ENCODE assay signal across 7 mouse cellular contexts in the genomic region with DNA sequence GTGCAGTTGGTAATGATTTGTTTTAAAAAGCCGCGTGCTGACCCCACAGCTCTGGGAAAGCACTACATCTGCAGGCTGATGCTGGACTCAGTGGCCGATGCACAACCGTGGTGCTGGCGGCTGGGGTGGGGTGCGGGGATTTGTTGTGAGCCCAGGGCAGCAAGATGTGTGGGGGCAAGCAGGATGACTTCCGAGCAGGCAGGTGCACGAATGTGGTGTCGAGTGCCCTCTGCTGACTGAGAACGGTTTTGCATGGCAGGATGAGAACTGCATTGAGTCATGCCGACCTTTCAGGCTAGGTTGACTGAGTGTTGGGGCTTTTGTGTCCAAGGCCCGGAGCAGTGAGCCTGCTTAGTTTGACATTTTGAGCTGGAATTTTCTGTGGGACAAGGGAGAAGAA. TPM values are rescaled to one million over a fixed set of nuclear protein-coding genes. Genes with fewer than 3 reads are reported as not detected.
A peak's percentile ranks its signal among the peaks of the same experiment; 100 is the strongest.
DNase-seq lines count a peak whose midpoint lies in the region; ATAC-seq and TF ChIP-seq lines count a peak whose summit lies in the region.

No protein-coding gene starts in this region.

- intact Hi-C loops in left cerebral cortex, postnatal 36 days (cut with DNase I), result loop anchor here (2.0 to 10.0 kb wide), 2 partner anchors 261 to 515 kb away; no protein-coding TSS in a partner anchor

- H3K4me1 ChIP-seq in midbrain, embryonic 13.5 days (replicated peaks), result 0 out of 2 replicates have a peak, but pooled peaks cover 9% of the 10 kb centered on the region
- H3K4me1 ChIP-seq in spleen, adult 2 months (ENCODE audit: control insufficient read depth, insufficient read depth, insufficient read length), result no peaks in the 10 kb centered on the region

- H3K9me3 ChIP-seq in midbrain, embryonic 13.5 days, result no peaks in the 10 kb centered on the region

- no peaks in the 10 kb centered on the region for H3K36me3 ChIP-seq in midbrain, embryonic 13.5 days
- no peaks in the 10 kb centered on the region for H3K36me3 ChIP-seq in spleen, adult 2 months (ENCODE audit: control insufficient read depth, insufficient read depth, low read length)

- 0 out of 2 replicates have a peak overlapping the region, but pooled peaks have one; percentile 24 for H3K4me3 ChIP-seq in midbrain, embryonic 13.5 days (replicated peaks)
- H3K4me3 ChIP-seq in spleen, adult 2 months (ENCODE audit: extremely low read depth, insufficient read depth, insufficient read length), result no peak overlapping the region

- H3K4me2 ChIP-seq in midbrain, embryonic 13.5 days (replicated peaks), result peak overlapping the region; percentile 48

- peak overlapping the region; percentile 28; the same call in 1 of the 2 replicates for H3K9ac ChIP-seq in midbrain, embryonic 13.5 days (replicated peaks)

- H3K27me3 ChIP-seq in midbrain, embryonic 13.5 days, result peaks cover 53% of the 10 kb centered on the region
- H3K27me3 ChIP-seq in spleen, adult 2 months (ENCODE audit: control insufficient read depth, insufficient read depth, low read length), result no peaks in the 10 kb centered on the region; the same call in 1 of the 2 replicates

- DNase-seq in adrenal gland, adult 18-20 months (ENCODE audit: low spot score in 2 of 2), result peak; percentile 78 to 81
- peak; percentile 92 for DNase-seq in embryo, embryonic 10.5 days (ENCODE audit: low spot score)
- DNase-seq in gastrocnemius, postnatal 4 days (ENCODE audit: low spot score in 2 of 2), result peak; percentile 37 to 61
- DNase-seq in kidney, adult 11 months, result peak; percentile 30
- peak; percentile 78 to 82 for DNase-seq in left cerebral cortex, postnatal 36 days (ENCODE audit: low spot score in 2 of 2)
- peak in 1 of 2 experiments; percentile 53 for DNase-seq in spleen, adult 2 months (ENCODE audit: low read depth in 1 of 2, low spot score in 2 of 2)

- WGBS in midbrain, embryonic 13.5 days, result 13% methylated on average over 12 of the region's 12 CpGs
- WGBS in spleen, adult 2 months, result 12% methylated on average over 12 of the region's 12 CpGs

- no peak overlapping the region for H3K27ac ChIP-seq in midbrain, embryonic 13.5 days
- no peak overlapping the region for H3K27ac ChIP-seq in spleen, adult 2 months (ENCODE audit: insufficient read depth, low read length)

- ATAC-seq in midbrain, embryonic 13.5 days, result peak; percentile 63

- TF ChIP-seq CTCF in spleen, adult 2 months (IDR thresholded peaks at IDR 0.05; ENCODE audit: extremely low read depth, insufficient read depth, insufficient read length, insufficient replicate concordance), result peak; percentile 71; the same call in 1 of the 2 replicates

- TF ChIP-seq POLR2A in spleen, adult 2 months (IDR thresholded peaks at IDR 0.05; ENCODE audit: low read depth, low read length), result no peak

RNA-seq across cellular contexts. Expression of gene Dmrta2, which starts 42.4 kb away (rescaled TPM):
- under 1 TPM; 0.10 to 0.17 TPM for total RNA-seq in adrenal gland, adult 18-20 months (2021)
- under 1 TPM; 0.44 to 0.75 TPM for total RNA-seq in gastrocnemius, postnatal 4 days (2021)
- 1 to 10 TPM; 2.4 to 2.7 TPM for total RNA-seq in left cerebral cortex, postnatal 36 days (2021)
- 1.2 and 2.0 TPM in 2 replicates for polyA plus RNA-seq in midbrain, embryonic 13.5 days (2015; fragmentation: Nextera tagmentation; extraction: Ambion mirVana)
- polyA plus RNA-seq in spleen, adult 2 months (2012; rRNA removed), result 0.22 and 0.31 TPM in 2 replicates
